Mouse (Mus musculus): ENCODE measurements around the gene Snn. TPM values are rescaled to one million over a fixed set of nuclear protein-coding genes. Genes with fewer than 3 reads are reported as not detected.

The Snn gene
- polyA plus RNA-seq, 1 experiment from 2014 or later: 37.2 TPM

DNA sequence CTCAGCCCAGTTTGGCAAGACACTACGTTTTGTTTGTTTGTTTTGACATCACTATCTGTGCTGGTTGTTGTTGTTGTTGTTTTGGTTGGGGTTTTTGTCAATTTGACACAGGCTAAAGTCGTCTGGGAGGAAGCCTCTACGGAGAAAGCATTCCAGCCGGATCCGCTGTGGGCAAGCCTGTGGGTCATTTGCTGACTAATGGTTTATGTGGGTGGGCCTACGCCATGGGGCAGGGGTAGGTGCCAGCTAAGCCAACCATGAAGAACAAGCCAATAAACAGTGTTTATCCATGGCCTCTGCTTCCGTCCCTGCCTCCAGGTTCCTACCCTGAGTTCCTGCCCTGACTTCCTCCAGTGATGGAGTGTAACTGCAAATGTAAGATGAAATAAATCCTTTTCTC, 32.5 kb upstream of the Snn start:
- Histone ChIP-seq H3K27ac (no peak overlapping the region), H3K36me3 (no peaks in the 10 kb centered on the region), H3K4me1 (peaks cover 4% of the 10 kb centered on the region; the same call in 1 of the 2 replicates), H3K9me3 (no peaks in the 10 kb centered on the region), H3K4me3 (no peak overlapping the region), H3K27me3 (ENCODE audit: insufficient read depth, poor library complexity, severe bottlenecking) (no peaks in the 10 kb centered on the region)
- no peak for DNase-seq (ENCODE audit: low spot score)
- WGBS: 74% methylated on average over 7 of the region's 7 CpGs

DNA sequence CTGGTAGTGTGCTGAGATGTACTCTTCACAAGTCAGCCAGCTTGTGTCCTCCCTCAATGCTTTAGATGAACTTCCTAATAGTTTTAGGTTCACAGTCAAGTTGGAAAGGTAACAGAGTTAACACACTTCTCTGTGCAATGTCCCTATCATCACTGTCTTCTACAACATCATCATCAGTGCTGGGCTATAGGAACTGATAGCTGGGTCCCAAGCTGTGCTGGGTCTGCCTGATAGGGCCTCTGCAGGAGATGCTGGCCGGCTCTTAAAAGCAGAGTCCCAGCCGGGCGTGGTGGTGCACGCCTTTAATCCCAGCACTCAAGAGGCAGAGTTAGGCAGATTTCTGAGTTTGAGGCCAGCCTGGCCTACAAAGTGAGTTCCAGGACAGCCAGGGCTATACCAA, 29.9 kb upstream of the Snn start:
- H3K4me1 ChIP-seq: no peaks in the 10 kb centered on the region; the same call in 1 of the 2 replicates
- no peaks in the 10 kb centered on the region for H3K27me3 ChIP-seq (ENCODE audit: insufficient read depth, poor library complexity, severe bottlenecking)
- H3K36me3 ChIP-seq: no peaks in the 10 kb centered on the region
- no peaks in the 10 kb centered on the region for H3K9me3 ChIP-seq
- no peak overlapping the region for H3K4me3 ChIP-seq
- no peak for DNase-seq (ENCODE audit: low spot score)
- H3K27ac ChIP-seq: no peak overlapping the region
- WGBS: 53% methylated on average over 4 of the region's 4 CpGs

- no peaks in the 10 kb centered on the region for H3K27me3 ChIP-seq (ENCODE audit: insufficient read depth, poor library complexity, severe bottlenecking)
- WGBS: 46% methylated on average over 3 of the region's 3 CpGs
- H3K9me3 ChIP-seq: no peaks in the 10 kb centered on the region
- no peaks in the 10 kb centered on the region for H3K36me3 ChIP-seq
- no peak for DNase-seq (ENCODE audit: low spot score)
- H3K4me1 ChIP-seq: no peaks in the 10 kb centered on the region; the same call in 1 of the 2 replicates
- H3K4me3 ChIP-seq: no peak overlapping the region
- H3K27ac ChIP-seq: no peak overlapping the region
Observed at GRCm38 (mm10) chr16:11031320-11031719, 29.4 kb upstream of the Snn start.

DNA sequence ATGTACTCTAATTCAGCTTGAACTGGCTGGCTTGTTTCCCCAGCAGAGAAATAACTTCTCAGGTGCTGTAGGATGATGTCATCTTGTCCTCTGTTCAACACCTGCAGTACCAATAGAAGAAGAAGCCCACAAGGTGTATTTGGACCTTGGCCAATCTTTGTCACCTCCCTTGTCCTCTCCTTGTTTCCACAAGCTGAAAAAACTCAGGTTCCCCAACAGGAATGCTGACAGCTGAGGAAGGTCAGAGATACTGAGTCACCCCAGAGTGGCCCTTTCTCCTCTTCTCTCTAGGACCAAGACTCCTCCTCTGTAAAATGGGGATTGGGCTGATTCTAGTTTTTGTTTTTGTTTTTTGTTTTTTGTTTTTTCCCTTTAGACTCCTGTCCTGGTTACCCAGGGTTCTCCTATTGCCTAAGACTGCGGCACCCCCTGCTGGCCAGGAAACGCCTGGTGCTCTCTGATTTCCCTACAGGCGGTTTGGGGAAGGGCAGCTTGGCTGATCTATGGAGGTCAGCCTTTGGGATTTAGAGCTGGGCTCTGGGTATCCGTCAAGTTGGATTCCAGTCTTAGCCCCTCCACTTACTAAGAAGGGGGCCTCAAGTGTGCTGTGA, 26.4 kb upstream of the Snn start:
- WGBS: under 1% methylated on average over 4 of the region's 4 CpGs

DNA sequence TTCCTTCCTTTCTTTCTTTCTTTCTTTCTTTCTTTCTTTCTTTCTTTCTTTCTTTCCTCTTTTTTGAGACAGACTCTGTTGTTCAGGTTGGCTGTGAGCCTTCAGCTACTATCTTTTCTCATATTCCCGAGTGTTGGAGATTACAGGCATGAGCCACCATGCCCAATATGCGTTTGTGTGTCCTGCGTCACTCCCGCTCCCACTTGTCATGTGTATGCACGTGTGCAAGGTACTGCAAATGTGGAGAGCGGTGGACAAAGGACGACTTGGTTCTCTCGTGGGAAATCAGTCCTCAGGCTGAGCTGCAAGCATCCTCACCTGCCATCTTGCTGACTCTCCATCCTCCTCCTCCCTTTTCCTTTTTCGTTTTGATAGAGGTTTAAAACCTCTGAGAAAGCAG, 25.5 kb upstream of the Snn start:
- no peaks in the 10 kb centered on the region for H3K9me3 ChIP-seq
- no peak for DNase-seq (ENCODE audit: low spot score)
- H3K27me3 ChIP-seq (ENCODE audit: insufficient read depth, poor library complexity, severe bottlenecking): 0 out of 2 replicates have a peak, but pooled peaks cover 4% of the 10 kb centered on the region
- 82% methylated on average over 9 of the region's 9 CpGs for WGBS
- H3K4me3 ChIP-seq: no peak overlapping the region
- no peak overlapping the region for H3K27ac ChIP-seq
- H3K4me1 ChIP-seq: no peaks in the 10 kb centered on the region
- H3K36me3 ChIP-seq: no peaks in the 10 kb centered on the region

More for the DNA sequence above, 26.4 kb upstream of the Snn start:
- Histone ChIP-seq H3K27me3 (ENCODE audit: insufficient read depth, poor library complexity, severe bottlenecking) (0 out of 2 replicates have a peak, but pooled peaks cover 4% of the 10 kb centered on the region), H3K27ac (no peak overlapping the region), H3K4me3 (no peak overlapping the region), H3K9me3 (no peaks in the 10 kb centered on the region), H3K36me3 (no peaks in the 10 kb centered on the region), H3K4me1 (no peaks in the 10 kb centered on the region; the same call in 1 of the 2 replicates)
- DNase-seq (ENCODE audit: low spot score): peak; percentile 89

DNA sequence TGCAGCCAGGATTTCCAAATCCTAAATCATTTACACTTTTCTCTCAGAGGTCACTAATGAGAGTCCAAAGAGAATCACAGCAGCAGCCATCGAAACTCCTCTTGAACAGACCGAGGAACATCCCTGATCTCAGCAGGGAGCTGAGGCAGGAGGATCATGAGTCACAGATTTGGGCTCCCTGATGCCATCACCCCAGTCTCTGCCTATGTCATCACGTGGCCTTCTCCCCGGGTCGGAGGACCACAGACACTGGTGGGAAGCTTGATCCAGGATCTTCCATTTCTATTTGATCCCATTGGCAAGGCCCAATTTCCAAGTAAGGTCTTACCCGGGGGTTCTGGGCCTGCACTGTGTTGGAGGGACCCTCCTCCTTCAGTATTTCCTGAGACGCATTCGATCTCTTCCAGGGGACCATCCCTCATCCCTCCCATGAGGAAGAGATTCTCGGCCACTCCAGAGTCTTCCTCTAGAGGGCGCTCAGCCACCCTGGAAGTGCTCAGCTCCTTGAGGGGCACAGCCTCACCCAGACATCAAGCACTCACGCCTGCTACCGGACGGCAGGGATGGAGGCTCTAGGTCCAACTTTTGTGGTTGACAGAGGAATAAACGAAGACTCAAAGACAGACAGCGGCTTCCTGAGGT, 24.8 kb upstream of the Snn start:
- Histone ChIP-seq H3K9me3 (no peaks in the 10 kb centered on the region), H3K36me3 (no peaks in the 10 kb centered on the region), H3K4me1 (no peaks in the 10 kb centered on the region), H3K4me3 (no peak overlapping the region), H3K27ac (no peak overlapping the region), H3K27me3 (ENCODE audit: insufficient read depth, poor library complexity, severe bottlenecking) (0 out of 2 replicates have a peak, but pooled peaks cover 4% of the 10 kb centered on the region)
- peak; percentile 88 for DNase-seq (ENCODE audit: low spot score)
- 25% methylated on average over 15 of the region's 15 CpGs for WGBS

DNA sequence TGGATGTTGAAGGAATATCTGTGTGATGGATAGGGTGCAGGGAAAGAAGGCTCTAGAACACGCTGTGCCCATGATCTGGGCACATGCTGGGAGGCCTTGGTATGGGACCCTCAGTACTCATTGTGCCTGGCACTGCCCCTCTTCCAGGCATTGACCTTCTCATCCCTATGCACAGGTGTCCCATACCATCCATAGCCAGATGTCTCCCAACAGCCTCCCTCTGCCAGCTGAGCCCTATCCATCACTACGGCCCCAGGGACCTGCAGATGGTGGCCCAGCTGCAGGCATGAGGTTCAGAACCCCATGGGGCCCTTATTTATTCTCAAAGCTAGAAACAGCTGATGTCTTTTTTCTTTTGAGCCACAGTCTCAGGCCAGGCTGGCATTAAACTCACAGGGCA, 20.1 kb upstream of the Snn start:
- no peaks in the 10 kb centered on the region for H3K36me3 ChIP-seq
- H3K27ac ChIP-seq: no peak overlapping the region
- DNase-seq (ENCODE audit: low spot score): no peak
- WGBS: 78% methylated on average over 2 of the region's 2 CpGs
- 0 out of 2 replicates have a peak, but pooled peaks cover 4% of the 10 kb centered on the region for H3K27me3 ChIP-seq (ENCODE audit: insufficient read depth, poor library complexity, severe bottlenecking)
- H3K9me3 ChIP-seq: no peaks in the 10 kb centered on the region
- peaks cover 14% of the 10 kb centered on the region for H3K4me1 ChIP-seq
- H3K4me3 ChIP-seq: no peak overlapping the region

DNA sequence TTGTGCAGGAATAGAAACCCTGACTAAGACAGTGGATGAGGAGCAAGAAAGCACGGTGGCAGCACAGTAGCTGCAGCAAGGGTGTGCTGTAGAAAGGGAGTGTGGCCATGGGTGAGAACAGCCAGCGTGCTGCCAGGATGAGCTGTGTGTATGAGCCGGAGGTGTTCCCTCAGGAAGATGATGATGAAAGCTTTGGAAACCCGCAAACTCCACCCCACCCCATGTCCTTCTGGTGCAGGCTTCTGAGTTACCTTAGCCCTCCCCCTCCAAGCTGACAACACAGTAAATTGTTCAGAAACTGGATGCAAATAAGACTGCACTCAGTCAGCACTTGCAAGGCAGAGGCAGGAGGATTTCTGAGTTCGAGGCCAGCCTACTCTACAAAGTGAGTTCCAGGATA, 17.5 kb upstream of the Snn start:
- Histone ChIP-seq H3K27me3 (ENCODE audit: insufficient read depth, poor library complexity, severe bottlenecking) (no peaks in the 10 kb centered on the region), H3K4me1 (peaks cover 19% of the 10 kb centered on the region), H3K27ac (no peak overlapping the region), H3K4me3 (no peak overlapping the region), H3K36me3 (no peaks in the 10 kb centered on the region), H3K9me3 (no peaks in the 10 kb centered on the region)
- no peak for DNase-seq (ENCODE audit: low spot score)
- 77% methylated on average over 5 of the region's 5 CpGs for WGBS

- 63% methylated on average over 7 of the region's 7 CpGs for WGBS
- Histone ChIP-seq H3K36me3 (no peaks in the 10 kb centered on the region), H3K4me1 (peaks cover 19% of the 10 kb centered on the region), H3K27ac (0 out of 2 replicates have a peak overlapping the region, but pooled peaks have one; percentile 24), H3K9me3 (no peaks in the 10 kb centered on the region), H3K27me3 (ENCODE audit: insufficient read depth, poor library complexity, severe bottlenecking) (no peaks in the 10 kb centered on the region), H3K4me3 (no peak overlapping the region)
- no peak for DNase-seq (ENCODE audit: low spot score)
Observed at GRCm38 (mm10) chr16:11046437-11046836, 14.3 kb upstream of the Snn start.

GRCm38 (mm10) chr16:11047130-11047529, 13.6 kb upstream of the Snn start:
- no peak for DNase-seq (ENCODE audit: low spot score)
- H3K4me3 ChIP-seq: no peak overlapping the region
- H3K4me1 ChIP-seq: peaks cover 19% of the 10 kb centered on the region
- H3K27me3 ChIP-seq (ENCODE audit: insufficient read depth, poor library complexity, severe bottlenecking): no peaks in the 10 kb centered on the region
- WGBS: 48% methylated on average over 7 of the region's 7 CpGs
- H3K27ac ChIP-seq: no peak overlapping the region
- H3K9me3 ChIP-seq: no peaks in the 10 kb centered on the region
- no peaks in the 10 kb centered on the region for H3K36me3 ChIP-seq

GRCm38 (mm10) chr16:11050226-11050625, 10.5 kb upstream of the Snn start:
- Histone ChIP-seq H3K27ac (no peak overlapping the region), H3K27me3 (ENCODE audit: insufficient read depth, poor library complexity, severe bottlenecking) (no peaks in the 10 kb centered on the region), H3K9me3 (no peaks in the 10 kb centered on the region), H3K36me3 (no peaks in the 10 kb centered on the region), H3K4me3 (no peak overlapping the region), H3K4me1 (peaks cover 13% of the 10 kb centered on the region)
- no peak for DNase-seq (ENCODE audit: low spot score)
- 82% methylated on average over 2 of the region's 2 CpGs for WGBS

DNA sequence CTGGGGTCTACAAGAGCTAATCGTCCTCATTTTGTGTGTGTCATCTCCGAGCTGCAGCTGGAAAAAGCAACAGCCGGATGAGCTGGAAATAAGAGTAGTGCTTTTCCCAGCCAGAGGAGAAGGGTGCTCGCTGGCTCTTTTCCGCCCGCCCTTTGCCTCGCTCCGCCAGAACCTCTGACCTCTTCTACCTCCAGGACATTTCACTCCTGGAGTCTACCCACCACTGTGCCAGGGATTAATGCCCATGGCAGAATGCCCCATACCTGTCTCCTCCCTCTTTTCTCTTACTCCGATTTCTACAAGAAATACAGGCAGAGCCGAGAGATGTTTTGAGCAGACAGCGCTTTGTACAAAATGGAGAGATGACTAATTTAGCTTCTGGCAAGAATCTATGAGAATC, 9.6 kb upstream of the Snn start:
- Histone ChIP-seq H3K27ac (no peak overlapping the region), H3K4me3 (no peak overlapping the region), H3K4me1 (peaks cover 20% of the 10 kb centered on the region), H3K36me3 (no peaks in the 10 kb centered on the region), H3K27me3 (ENCODE audit: insufficient read depth, poor library complexity, severe bottlenecking) (no peaks in the 10 kb centered on the region), H3K9me3 (no peaks in the 10 kb centered on the region)
- 86% methylated on average over 11 of the region's 11 CpGs for WGBS
- DNase-seq (ENCODE audit: low spot score): no peak

DNA sequence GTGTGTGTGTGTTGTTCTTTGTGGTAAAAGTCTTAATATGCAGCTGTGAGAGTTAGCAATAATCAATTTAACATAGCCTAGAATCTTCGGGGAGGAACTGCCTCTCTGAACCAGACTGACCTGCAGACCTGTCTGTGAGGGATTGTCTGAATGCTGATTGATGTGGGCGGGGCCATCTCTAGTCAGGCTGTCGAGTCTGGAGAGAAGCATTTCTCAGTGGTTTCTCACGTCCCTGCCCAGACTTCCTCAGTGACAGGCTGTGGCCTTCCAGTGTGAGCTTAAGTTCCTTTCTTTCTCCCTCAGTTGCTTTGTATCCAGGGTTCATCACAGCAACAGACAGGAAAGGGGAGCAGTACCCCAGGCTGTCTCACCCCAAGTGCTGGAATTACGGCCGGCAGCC, 6.3 kb upstream of the Snn start:
- Histone ChIP-seq H3K27ac (no peak overlapping the region), H3K4me1 (peaks cover 16% of the 10 kb centered on the region), H3K9me3 (no peaks in the 10 kb centered on the region), H3K4me3 (no peak overlapping the region), H3K27me3 (ENCODE audit: insufficient read depth, poor library complexity, severe bottlenecking) (no peaks in the 10 kb centered on the region), H3K36me3 (no peaks in the 10 kb centered on the region)
- WGBS: 64% methylated on average over 6 of the region's 6 CpGs
- DNase-seq (ENCODE audit: low spot score): no peak
